Mouse (Mus musculus) bone marrow macrophage, adult 2 months (primary cell): Measurements from ENCODE around the gene Nyap1.

Experiments used
- CTCF ChIP-seq: IDR thresholded peaks from 2 replicates; pipeline ENCODE4 v1.5.1; 2012; ENCODE audit warnings: low read depth, mild to moderate bottlenecking, low read length, moderate library complexity
- POLR2A ChIP-seq: IDR thresholded peaks from 2 replicates; pipeline ENCODE4 v1.6.1; 2012; ENCODE audit warnings: mild to moderate bottlenecking, low read depth, low read length, borderline replicate concordance

- no peak for TF ChIP-seq CTCF
- TF ChIP-seq POLR2A = no peak
Measured at GRCm38 (mm10) chr5:137756106-137756505, 14.7 kb upstream of the Nyap1 start.
